Mouse (Mus musculus) spleen, adult 2 months (tissue): ENCODE measurements around the gene St6galnac4. TPM values are rescaled to one million over a fixed set of nuclear protein-coding genes. Genes with fewer than 3 reads are reported as not detected.

Experiments used
- DNase-seq, 2 experiments: peaks; one replicate each; pipeline versions ENCODE4 v3.0.0 to v3.0.0-alpha.2; 2012 to 2021; ENCODE audit warnings: low spot score in 2 of 2, low read depth in 1 of 2
- H3K27ac ChIP-seq: fragments of 200-500 bp; 2 replicates; pipeline ENCODE4 v1.5.1; 2012; ENCODE audit warnings: low read length, inconsistent platforms; ENCODE audit not compliant: insufficient read depth
- H3K27me3 ChIP-seq: fragments of 200-500 bp; 2 replicates; pipeline ENCODE4 v1.6.1; 2012; ENCODE audit warnings: mild to moderate bottlenecking, moderate library complexity, low read length, inconsistent platforms; ENCODE audit not compliant: control insufficient read depth, insufficient read depth
- H3K36me3 ChIP-seq: fragments of 200-500 bp; 2 replicates; pipeline ENCODE4 v1.6.1; 2012; ENCODE audit warnings: mild to moderate bottlenecking, low read length, inconsistent platforms; ENCODE audit not compliant: control insufficient read depth, insufficient read depth
- H3K4me1 ChIP-seq: fragments of 200-500 bp; 2 replicates; pipeline ENCODE4 v1.6.1; 2011; ENCODE audit warnings: inconsistent platforms; ENCODE audit not compliant: control insufficient read depth, insufficient read depth, insufficient read length
- H3K4me3 ChIP-seq: fragments of 200-500 bp; 2 replicates; pipeline ENCODE4 v1.5.1; 2011; ENCODE audit warnings: mild to moderate bottlenecking, inconsistent platforms; ENCODE audit not compliant: insufficient read depth, insufficient read length; ENCODE audit errors: extremely low read depth
- CTCF ChIP-seq: fragments of 200-500 bp; IDR thresholded peaks from 2 replicates; pipeline ENCODE4 v1.5.1; 2011; ENCODE audit warnings: mild to moderate bottlenecking, inconsistent platforms; ENCODE audit not compliant: insufficient read depth, insufficient read length, insufficient replicate concordance; ENCODE audit errors: extremely low read depth
- POLR2A ChIP-seq: fragments of 200-500 bp; IDR thresholded peaks from 2 replicates; pipeline ENCODE4 v1.6.1; 2011; ENCODE audit warnings: low read depth, low read length, inconsistent platforms
- WGBS: fragments of 180-500 bp; shearing (Covaris S2); methylation state at CpG from one replicate; pipeline ENCODE4 v1.1.7; 2018; 5-methylcytosine and 5-hydroxymethylcytosine counted together
- polyA plus RNA-seq: library from polyadenylated mRNA; depleted of rRNA; stranded (reverse); fragments of >200 nt; gene quantifications from 2 replicates; pipeline ENCODE4 v1.2.3, GENCODE M21; 2012

The St6galnac4 gene
- polyA plus RNA-seq, 1 experiment: 34.2 TPM

DNA sequence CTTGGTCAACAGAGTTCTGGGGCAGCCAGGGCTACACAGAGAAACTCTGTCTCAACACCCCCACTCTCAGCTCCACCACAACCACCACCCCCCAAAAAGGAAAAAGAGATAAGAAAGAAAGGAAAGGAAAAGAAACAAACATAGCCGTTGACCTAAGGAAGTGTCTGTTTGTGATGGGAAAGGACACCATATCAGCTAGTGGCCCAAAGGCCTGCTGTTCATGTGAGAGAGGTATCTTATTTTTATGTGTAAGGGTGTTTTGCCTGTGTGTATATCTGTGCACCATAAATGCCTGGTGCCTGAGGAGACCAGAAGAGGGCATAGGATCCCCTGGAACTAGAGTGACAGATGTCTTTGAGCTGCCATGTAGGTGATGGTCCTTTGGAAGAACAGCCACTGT is 52.7 kb downstream of the St6galnac4 start:
- Histone ChIP-seq H3K27ac (no peak overlapping the region), H3K4me3 (no peak overlapping the region), H3K36me3 (no peaks in the 10 kb centered on the region), H3K27me3 (no peaks in the 10 kb centered on the region), H3K4me1 (peaks cover 8% of the 10 kb centered on the region)
- TF ChIP-seq POLR2A (no peak), CTCF (no peak)
- WGBS: 45% methylated on average over 1 of the region's 1 CpGs
- DNase-seq: no peak

GRCm38 (mm10) chr2:32640550-32641051 is 53.7 kb downstream of the St6galnac4 start:
- TF ChIP-seq POLR2A: no peak
- TF ChIP-seq CTCF: no peak
- DNase-seq: no peak
- Histone ChIP-seq H3K27ac (peak overlapping the region; percentile 13; the same call in 1 of the 2 replicates), H3K4me1 (peaks cover 8% of the 10 kb centered on the region), H3K4me3 (no peak overlapping the region), H3K27me3 (no peaks in the 10 kb centered on the region), H3K36me3 (no peaks in the 10 kb centered on the region)
- 34% methylated on average over 6 of the region's 6 CpGs for WGBS

DNA sequence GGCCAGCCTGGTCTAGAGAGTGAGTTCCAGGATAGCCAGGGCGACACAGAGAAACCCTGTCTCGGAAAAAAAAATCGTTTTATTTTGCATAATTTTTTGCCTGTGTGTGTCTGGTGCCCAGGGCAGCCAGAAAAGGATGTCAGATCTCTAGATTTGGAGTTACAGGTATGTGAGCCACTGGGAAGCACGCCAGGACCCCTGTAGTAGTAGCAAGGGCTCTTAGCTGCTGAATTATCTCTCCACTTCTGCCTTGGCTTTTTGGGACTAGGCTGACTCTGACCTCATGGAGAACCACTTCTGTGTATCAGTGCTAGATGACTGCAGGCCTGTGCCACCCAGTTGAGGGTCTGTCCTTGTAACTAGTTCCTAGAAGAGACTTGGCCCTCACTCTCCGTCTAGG is 54.9 kb downstream of the St6galnac4 start:
- H3K36me3 ChIP-seq: no peaks in the 10 kb centered on the region
- H3K27me3 ChIP-seq: no peaks in the 10 kb centered on the region
- 79% methylated on average over 5 of the region's 5 CpGs for WGBS
- peaks cover 14% of the 10 kb centered on the region for H3K4me1 ChIP-seq
- H3K4me3 ChIP-seq: no peak overlapping the region
- no peak for DNase-seq
- H3K27ac ChIP-seq: no peak overlapping the region
- TF ChIP-seq POLR2A (no peak), CTCF (no peak)

GRCm38 (mm10) chr2:32642813-32643212 is 55.9 kb downstream of the St6galnac4 start:
- TF ChIP-seq POLR2A: no peak
- TF ChIP-seq CTCF: no peak
- Histone ChIP-seq H3K4me1 (peaks cover 11% of the 10 kb centered on the region), H3K4me3 (no peak overlapping the region), H3K36me3 (no peaks in the 10 kb centered on the region), H3K27me3 (no peaks in the 10 kb centered on the region), H3K27ac (no peak overlapping the region)
- no peak for DNase-seq
- 77% methylated on average over 7 of the region's 7 CpGs for WGBS

DNA sequence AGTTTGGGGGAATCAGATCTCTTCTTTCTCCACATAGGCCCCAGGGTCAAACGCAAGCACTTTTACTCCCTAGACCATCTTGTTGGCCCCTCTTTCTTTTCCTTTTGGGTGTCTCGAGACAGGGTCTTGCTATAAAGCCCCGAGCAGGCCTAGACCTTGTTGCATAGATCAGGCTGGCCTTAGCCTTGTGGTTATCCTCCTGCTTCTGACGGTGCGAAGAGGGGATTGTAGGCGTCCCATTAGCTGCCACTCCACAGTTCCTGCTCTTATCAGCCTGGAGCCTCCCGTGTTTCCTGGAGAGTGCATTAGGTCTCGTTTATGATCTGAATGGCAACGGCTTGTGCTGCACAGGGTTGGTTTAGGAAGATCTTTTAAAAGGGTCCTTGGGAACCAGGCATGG is 57.2 kb downstream of the St6galnac4 start:
- Histone ChIP-seq H3K27me3 (no peaks in the 10 kb centered on the region), H3K4me1 (peaks cover 7% of the 10 kb centered on the region), H3K4me3 (no peak overlapping the region), H3K27ac (no peak overlapping the region), H3K36me3 (no peaks in the 10 kb centered on the region)
- 81% methylated on average over 9 of the region's 9 CpGs for WGBS
- no peak for TF ChIP-seq CTCF
- TF ChIP-seq POLR2A: no peak
- DNase-seq: no peak

DNA sequence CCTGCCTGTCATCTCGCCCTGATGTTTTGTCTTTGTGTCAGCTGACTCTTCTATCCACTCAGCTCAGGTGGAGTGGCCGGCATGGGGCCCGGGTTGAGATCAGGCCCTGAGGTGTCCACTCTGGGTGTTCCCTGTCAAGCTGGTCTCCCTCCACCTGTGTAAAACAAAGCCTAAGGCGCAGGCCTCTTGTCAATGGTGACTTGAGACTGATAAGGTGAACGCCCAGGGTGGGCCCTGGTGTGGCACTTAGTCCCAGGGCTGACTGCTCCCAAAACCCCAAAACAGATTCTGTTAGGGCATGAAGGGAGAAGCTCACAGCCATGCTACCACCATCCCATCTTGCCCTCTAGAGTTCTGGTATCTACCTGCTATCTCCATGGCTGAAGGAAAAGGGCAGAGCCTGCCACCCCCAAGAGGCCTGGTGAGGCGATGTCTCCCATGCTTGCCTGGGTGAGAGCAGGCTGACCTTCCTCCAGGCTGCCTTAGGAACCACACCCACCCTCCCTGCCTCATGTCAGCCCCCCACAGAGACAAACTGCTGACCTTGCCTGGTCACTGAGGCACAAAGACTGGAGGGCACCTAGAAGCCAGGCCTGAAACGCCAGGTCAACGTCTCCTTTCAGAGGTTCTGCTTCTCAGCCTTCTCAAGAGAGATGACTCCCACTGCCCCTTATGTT is 58.0 kb downstream of the St6galnac4 start:
- 82% methylated on average over 8 of the region's 8 CpGs for WGBS

DNA sequence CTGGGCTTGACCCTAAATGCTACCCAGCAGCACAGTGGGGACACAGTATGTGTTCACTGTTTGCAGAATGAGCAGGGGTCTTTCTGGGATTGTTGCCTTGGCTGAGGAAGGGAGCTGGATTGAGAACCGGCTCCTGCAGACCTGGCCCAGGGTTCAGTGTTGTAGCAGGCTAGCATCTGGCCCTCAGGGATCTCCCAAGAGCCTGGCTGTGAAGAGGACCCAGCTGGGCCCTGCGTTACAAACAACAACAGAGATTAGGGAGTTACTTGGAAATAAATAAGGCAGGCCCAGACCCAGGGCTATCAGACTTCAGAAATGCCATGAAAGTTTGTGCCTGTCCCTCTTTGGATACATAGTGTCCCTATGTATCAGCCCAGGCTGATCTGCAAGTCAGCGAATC is 58.8 kb downstream of the St6galnac4 start:
- WGBS: 79% methylated on average over 3 of the region's 3 CpGs
- no peaks in the 10 kb centered on the region for H3K27me3 ChIP-seq
- peaks cover 7% of the 10 kb centered on the region for H3K4me1 ChIP-seq
- TF ChIP-seq CTCF (no peak), POLR2A (no peak)
- DNase-seq: no peak
- H3K4me3 ChIP-seq: no peak overlapping the region
- H3K36me3 ChIP-seq: no peaks in the 10 kb centered on the region
- 0 out of 2 replicates have a peak overlapping the region, but pooled peaks have one; percentile 23 for H3K27ac ChIP-seq

More for the DNA sequence above, 58.0 kb downstream of the St6galnac4 start:
- no peak for DNase-seq
- Histone ChIP-seq H3K4me3 (no peak overlapping the region), H3K27me3 (no peaks in the 10 kb centered on the region), H3K27ac (no peak overlapping the region), H3K36me3 (no peaks in the 10 kb centered on the region), H3K4me1 (peaks cover 7% of the 10 kb centered on the region)
- TF ChIP-seq CTCF (no peak), POLR2A (no peak)
